Mouse (Mus musculus) T-helper 1 cell (primary cell): ENCODE measurements around the gene Upf3b.
"Not testable (repeated sequence)": the region's sequence is repeated elsewhere in the genome, so short reads cannot be mapped to it uniquely, and the experiment has no call there.

Experiments
- in situ Hi-C: fragments of 300-600 bp; cut with MboI, MseI; formaldehyde crosslinking; loops from one replicate; pipeline ENCODE4 v1.15.1; 2025; ENCODE audit warnings: high pct_unique_total_duplicates

Upf3b gene

DNA sequence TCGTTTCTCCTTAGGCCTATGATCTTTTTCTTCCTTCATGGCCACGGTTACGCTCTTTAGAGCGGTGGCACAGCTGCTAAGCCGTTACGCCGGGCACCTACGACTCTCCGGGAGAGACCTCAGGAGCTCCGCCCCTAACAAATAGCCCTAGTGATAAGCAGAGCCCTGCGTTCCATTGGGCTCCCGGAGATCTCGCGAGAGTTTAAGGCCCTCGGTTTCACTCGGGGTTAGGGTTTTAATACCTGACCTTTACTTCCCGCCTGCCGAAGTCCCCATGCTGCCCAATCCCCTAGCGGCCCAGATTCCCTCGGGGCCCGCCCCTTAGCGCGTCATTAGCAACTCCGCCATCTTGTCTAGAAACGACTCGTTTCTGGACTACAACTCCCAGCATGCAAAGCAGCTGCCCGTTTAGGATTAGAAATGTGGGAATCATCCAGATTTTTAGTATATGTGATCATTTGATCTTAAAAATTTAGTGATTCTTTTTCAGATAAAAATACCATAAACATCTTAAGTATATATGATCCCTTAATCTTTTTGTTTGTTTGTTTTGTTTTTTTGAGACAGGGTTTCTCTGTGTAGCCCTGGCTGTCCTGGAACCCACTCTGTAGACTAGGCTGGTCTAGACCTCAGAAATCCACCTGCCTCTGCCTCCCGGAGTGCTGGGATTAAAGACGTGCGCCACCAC is at the start of gene Upf3b:
TSS of gene Upf3b (minus strand) at position 130 of the 688 bp plus-strand sequence.
- in situ Hi-C loops, result no loop called here

DNA sequence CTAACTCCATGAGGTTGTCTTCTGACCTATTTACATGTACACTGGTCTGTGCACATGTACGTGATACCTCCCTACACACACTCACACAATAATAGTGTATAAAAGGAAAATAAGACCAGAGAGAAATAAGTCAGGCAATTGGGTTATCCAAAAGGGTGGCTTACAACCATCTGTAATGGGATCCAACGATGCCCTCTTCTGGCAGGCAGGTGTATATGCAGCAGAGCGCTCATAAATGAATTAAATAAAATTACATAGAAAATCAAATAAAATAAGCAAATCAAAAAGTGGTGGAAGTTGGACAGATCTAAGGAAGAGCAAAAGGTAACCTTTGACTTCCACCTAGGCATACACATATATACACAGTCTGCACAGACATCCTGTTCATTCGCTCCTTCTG is 47.7 kb upstream of the Upf3b start:
- in situ Hi-C loops, result no loop called here

DNA sequence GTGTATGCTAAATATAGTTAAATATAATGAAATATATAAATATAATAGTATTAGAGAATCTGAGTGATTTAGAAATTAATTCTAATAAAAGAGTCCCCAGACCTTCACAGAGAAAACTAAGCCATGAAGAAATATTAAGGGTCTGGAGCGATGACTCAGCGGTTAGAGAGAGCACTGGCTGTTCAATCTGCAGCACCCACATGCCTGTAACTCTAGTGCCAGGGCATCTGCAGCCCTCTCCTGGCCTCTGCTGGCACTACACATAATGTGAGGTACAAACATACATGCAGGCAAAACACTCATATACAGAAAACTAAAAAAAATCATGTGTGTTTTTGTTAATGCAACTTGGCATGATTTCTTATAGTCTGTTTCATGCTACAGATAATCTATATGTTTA is 34.8 kb upstream of the Upf3b start:
- in situ Hi-C loops, result no loop called here

- in situ Hi-C loops, result not testable (repeated sequence)
These were observed 34.4 kb upstream of the Upf3b start for GRCm38 (mm10) chrX:37144498-37144897.

GRCm38 (mm10) chrX:37141732-37142131 is 31.6 kb upstream of the Upf3b start:
- in situ Hi-C loops, result no loop called here

DNA sequence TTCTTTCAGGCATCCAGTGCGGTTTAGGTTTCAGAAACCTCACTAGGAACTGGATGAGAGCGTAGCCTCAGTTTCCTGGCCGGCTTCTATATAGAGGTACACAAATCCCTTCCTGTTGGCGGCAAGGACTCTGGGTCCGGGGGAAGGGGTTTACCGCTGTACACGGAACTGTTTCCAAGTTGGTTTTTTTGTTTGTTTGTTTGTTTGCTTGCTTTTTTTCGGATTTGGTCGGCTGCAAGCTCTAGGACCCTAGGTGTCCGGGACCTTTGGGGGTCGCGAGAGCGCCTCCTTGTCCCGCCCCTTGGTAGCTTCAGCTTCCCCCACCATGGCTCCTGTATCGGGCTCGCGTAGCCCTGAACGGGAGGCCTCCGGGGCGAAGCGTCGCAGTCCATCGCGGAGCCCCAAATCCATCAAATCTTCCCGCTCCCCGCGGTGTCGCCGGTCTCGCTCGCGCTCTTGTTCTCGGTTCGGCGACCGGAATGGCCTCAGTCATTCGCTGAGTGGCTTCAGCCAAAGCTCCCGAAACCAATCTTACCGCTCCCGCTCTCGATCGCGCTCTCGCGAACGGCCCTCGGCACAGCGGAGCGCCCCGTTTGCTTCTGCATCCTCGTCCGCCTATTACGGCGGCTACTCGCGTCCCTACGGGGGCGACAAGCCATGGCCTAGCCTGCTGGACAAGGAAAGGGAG is 16.7 kb upstream of the Upf3b start, which contains the start of gene Nkap:
TSS of gene Nkap (plus strand) at position 125 of the 688 bp plus-strand sequence.
- in situ Hi-C loops, result no loop called here

DNA sequence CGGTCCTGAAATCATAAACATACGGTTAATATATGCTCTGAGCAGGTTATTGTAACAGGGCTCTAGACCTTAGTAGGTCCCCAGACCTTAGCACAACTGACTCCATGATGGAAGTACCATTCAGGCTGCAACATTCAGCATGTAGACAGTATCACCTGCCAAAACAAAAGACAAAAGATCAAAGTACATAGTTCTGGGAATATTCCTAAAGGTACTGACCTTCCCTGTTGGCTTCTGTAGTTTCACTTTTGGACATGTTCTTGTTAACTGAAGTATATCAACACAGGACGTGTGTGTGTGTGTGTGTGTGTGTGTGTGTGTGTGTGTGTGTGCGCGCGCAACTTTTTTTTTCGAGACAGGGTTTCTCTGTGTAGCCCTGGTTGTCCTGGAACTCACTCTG is 15.4 kb upstream of the Upf3b start:
- in situ Hi-C loops, result no loop called here

- in situ Hi-C loops, result no loop called here
These were observed 10.1 kb upstream of the Upf3b start for GRCm38 (mm10) chrX:37120212-37120611.

DNA sequence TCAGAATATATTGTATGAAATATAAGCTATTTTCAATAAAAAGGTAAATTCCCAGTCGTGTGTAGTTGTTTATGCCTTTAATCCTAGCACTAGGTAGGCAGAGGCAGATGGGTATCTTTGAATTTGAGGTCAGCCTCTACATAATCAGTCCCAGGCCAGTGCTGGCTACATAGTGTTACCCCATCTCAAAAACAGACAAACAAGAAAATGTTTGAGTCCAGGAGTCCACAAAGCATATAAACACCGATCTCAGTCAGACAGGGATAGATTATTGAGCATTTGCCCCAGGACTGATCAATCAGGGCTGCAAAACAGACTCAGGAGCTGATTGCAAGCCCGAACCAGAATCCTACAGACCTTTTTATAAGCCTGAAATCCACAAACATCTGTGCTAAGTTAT is 9.5 kb upstream of the Upf3b start:
- in situ Hi-C loops, result no loop called here

DNA sequence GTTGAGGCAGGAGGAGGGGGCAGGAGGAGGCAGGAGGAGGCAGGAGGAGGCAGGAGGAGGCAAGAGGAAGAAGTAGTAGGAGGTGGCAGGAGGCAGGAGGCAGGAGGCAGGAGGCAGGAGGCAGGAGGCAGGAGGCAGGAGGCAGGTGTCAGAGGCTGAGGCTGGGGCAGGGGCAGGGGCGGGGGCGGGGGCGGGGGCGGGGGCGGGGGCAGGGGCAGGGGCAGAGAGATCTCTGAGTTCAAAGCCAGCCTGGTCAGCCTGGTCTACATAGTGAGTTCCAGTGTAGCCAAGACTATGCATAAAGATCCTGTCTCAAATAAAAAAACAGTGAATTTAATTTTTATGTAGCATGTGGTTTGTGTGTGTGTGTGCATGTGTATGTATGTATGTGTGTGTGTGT is 7.0 kb upstream of the Upf3b start:
- in situ Hi-C loops, result no loop called here

GRCm38 (mm10) chrX:37110881-37111193 is 715 bp upstream of the Upf3b start:
- in situ Hi-C loops, result no loop called here

DNA sequence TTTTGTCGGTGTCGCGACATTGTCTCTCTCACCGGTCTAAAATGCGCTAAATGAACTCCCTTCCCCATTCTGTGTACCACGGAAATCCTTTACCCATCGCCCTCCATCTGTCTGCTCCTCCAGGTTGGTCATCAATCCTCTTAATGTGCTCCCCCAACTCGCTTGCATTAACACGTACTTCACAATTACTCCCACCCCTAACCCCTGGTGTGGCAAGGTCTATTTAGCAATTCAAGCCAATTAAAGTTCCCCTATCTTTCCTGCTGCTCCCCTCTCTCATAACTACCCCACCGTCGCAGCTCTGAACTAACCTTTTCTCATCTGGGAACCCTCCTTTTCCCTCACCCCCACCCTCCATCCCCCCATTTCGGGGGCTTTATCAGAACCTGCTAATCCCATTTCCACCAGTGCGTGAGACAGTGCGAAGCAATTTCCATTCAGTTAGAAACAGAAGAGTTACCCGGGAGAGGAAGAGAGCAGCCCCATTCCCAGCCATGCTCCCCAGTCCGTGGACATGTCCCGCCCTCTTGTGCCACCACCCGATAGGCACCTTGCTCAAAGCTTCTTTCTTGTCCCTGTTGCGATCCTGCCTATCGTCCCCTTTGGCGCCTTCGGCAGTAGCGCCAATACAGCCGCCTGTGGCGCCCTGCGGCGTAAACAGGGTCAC is 463 bp downstream of the Upf3b start:
- in situ Hi-C loops, result no loop called here

DNA sequence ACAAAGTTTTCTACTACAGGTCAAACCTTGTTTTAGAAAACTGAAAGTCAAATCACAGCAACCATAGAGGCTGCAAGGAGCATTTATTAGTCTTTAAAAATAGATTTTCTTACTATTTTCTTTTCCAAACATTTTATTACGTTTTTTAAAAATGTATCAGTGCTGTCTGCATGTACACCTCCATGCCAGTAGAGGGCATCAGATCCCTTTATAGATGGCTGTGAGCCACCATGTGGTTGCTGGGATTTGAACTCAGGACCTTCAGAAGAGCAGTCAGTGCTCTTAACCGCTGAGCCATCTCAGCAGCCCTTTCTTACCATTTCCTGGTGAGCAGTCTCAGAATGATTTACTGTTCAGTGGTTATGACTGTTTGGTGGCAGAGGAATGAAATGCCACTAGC is 6.3 kb downstream of the Upf3b start:
- in situ Hi-C loops, result no loop called here

- in situ Hi-C loops, result no loop called here
These were observed 11.4 kb downstream of the Upf3b start for GRCm38 (mm10) chrX:37098681-37099080.

DNA sequence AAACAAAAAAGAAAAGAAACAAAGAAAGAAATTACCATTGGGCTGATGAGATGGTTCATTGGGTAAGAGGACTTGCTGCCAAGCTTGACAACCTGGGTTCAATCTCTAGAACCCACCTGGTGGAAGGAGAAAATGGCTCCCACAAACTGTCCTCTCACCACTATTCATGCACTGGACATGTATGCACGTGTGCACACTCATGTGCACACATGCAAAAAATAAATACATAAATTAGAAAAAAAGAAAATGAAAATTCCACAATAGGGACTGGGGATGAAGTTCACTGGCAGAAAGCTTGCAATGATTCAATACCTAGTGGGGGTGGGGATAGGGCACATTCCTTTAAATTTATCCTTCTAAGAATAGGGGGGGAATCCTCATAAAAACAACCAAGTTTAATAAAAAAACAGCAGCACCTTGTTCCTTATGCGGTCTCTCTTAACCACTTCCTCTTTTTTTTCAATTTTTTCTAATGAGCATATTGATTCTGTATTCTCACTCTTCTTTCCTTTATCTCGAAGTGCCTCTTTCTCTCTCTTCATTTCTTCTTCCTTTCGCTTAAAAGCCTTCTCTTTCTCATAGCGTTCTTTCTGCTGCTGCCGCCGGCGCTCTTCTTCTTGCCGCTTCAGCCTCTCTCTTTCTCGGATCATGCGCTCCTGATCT is 14.9 kb downstream of the Upf3b start:
- in situ Hi-C loops, result no loop called here

DNA sequence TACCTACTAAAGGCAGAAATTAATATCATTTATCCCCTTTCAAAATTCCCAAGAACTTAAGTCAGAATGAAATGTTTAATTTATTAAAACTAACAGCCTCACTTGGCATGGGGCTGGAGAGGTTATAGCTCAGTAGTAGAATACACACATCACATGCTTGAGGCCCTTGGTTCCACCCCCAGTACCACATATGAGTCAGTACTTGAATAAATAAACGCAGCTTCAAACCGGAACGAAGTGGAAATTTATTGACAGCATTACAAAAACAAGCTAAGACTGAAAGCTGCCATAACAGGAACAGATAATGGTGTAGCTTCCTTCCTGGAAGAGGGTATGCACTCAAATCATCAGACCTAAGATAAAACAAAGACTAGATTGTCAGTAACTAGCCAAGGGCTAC is 18.7 kb downstream of the Upf3b start:
- in situ Hi-C loops, result no loop called here

GRCm38 (mm10) chrX:37088778-37089177 is 21.3 kb downstream of the Upf3b start:
- in situ Hi-C loops, result no loop called here

DNA sequence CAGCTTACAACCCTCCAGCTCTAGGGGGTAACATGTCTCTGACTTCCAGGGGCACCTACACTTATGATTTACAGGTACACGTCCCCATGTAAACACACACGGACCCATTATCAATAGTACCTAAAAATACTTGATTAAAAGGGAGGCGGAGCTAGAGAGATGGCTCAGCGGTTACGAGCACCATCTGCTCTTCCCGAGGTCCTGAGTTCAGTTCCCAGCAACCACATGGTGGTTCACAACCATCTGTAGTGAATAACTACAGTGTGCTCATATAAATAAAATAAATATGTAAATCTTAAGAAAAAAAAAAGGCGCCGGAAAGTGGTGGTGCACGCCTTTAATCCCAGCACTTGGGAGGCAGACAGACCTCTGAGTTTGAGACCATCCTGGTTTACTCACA is 24.5 kb downstream of the Upf3b start:
- in situ Hi-C loops, result no loop called here

DNA sequence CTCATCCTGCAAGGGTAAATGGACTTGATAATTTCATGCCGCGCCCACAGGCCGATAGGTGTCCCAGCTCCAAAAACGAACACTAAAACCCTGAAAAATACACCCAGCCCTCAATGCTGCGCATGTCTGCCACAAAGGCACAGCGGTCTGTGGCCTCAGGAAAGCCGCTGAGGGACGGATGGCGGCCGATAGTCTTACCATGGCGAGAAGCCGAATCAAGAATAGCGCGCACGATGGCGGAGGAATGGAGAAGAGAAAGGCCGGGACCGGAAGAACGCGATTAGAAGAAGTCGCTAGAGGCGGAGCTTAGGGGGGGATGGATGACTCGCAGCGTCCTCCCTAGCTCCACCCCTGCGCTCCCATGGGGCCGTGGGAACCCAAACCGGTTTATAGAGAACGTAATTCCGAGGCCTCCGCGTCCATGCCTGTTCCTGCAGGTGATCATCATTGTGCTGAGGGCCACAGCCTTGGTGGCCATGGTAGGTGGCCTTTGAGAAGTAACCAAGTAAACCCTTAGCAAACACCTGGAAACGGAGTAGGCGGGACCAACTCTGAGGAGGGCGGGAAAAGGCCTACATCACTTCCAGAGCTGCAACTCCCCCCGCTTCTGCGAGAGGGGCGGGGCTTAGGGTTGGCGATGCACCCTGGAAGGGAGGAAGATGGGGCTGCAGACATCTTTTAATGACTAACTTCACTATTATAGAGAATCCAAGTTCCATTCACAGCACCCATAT is 25.0 kb downstream of the Upf3b start, which contains the start of gene Rpl39:
TSS of gene Rpl39 (minus strand) at position 476 of the 734 bp plus-strand sequence.
- in situ Hi-C loops, result no loop called here

GRCm38 (mm10) chrX:37084318-37084926 is 25.7 kb downstream of the Upf3b start:
- in situ Hi-C loops, result no loop called here

- in situ Hi-C loops, result no loop called here
These were observed 28.9 kb downstream of the Upf3b start for GRCm38 (mm10) chrX:37081194-37081593.
